Mouse (Mus musculus) kidney, adult 2 months (tissue): ENCODE results near the gene Pcgf2. TPM values are rescaled to one million over a fixed set of nuclear protein-coding genes. Genes with fewer than 3 reads are reported as not detected.

ENCODE experiments used
- DNase-seq: peaks from one replicate; pipeline ENCODE4 v3.0.0; 2021
- H3K27ac ChIP-seq: fragments of 200-500 bp; 2 replicates; pipeline ENCODE4 v1.5.1; 2012; ENCODE audit warnings: low read depth, low read length, control low read depth, inconsistent platforms; ENCODE audit not compliant: insufficient read depth
- H3K27me3 ChIP-seq: fragments of 200-500 bp; replicated peaks from 2 replicates; pipeline ENCODE4 v1.6.1; 2012; ENCODE audit warnings: mild to moderate bottlenecking, moderate library complexity, low read length, inconsistent platforms; ENCODE audit not compliant: control insufficient read depth, insufficient read depth
- H3K36me3 ChIP-seq: fragments of 200-500 bp; 2 replicates; pipeline ENCODE4 v1.6.1; 2012; ENCODE audit warnings: mild to moderate bottlenecking, moderate library complexity, low read length, inconsistent platforms; ENCODE audit not compliant: control insufficient read depth, insufficient read depth
- H3K4me1 ChIP-seq: fragments of 200-500 bp; 2 replicates; pipeline ENCODE4 v1.6.1; 2011; ENCODE audit warnings: low read length; ENCODE audit not compliant: control insufficient read depth, insufficient read depth
- H3K4me3 ChIP-seq: fragments of 200-500 bp; 2 replicates; pipeline ENCODE4 v1.5.1; 2011; ENCODE audit warnings: mild to moderate bottlenecking, low read depth, low read length, control low read depth; ENCODE audit not compliant: insufficient read depth
- CTCF ChIP-seq: fragments of 200-500 bp; conservative IDR thresholded peaks from 2 replicates; pipeline ENCODE4 v1.5.1; 2011; ENCODE audit warnings: low read depth, mild to moderate bottlenecking, control low read depth, low read length, moderate library complexity, mixed read lengths; ENCODE audit not compliant: insufficient read depth, insufficient read length
- POLR2A ChIP-seq: fragments of 200-500 bp; IDR thresholded peaks from one replicate; pipeline ENCODE4 v1.6.1; 2011; ENCODE audit warnings: low read depth, low read length, control low read depth
- WGBS: fragments of 180-500 bp; shearing (Covaris S2); methylation state at CpG from one replicate; pipeline ENCODE4 v1.1.7; 2018; 5-methylcytosine and 5-hydroxymethylcytosine counted together
- polyA plus RNA-seq: library from polyadenylated mRNA; depleted of rRNA; stranded (reverse); fragments of >200 nt; gene quantifications from 2 replicates; pipeline ENCODE4 v1.2.3, GENCODE M21; 2012

Pcgf2 gene
- polyA plus RNA-seq, 1 experiment, result 53.9 TPM

GRCm38 (mm10) chr11:97666221-97666620, 34.1 kb downstream of the Pcgf2 start:
- Histone ChIP-seq H3K4me1 (peaks cover 6% of the 10 kb centered on the region; the same call in 1 of the 2 replicates), H3K4me3 (no peak overlapping the region), H3K27ac (no peak overlapping the region), H3K27me3 (no peaks in the 10 kb centered on the region), H3K36me3 (no peaks in the 10 kb centered on the region)
- no peak for DNase-seq
- TF ChIP-seq POLR2A (no peak), CTCF (0 out of 2 replicates have a peak, but pooled peaks have one; percentile 9)
- 91% methylated on average over 7 of the region's 7 CpGs for WGBS

GRCm38 (mm10) chr11:97665431-97665830, 34.9 kb downstream of the Pcgf2 start:
- Histone ChIP-seq H3K4me1 (peaks cover 13% of the 10 kb centered on the region; the same call in 1 of the 2 replicates), H3K4me3 (no peak overlapping the region), H3K36me3 (no peaks in the 10 kb centered on the region), H3K27ac (no peak overlapping the region), H3K27me3 (no peaks in the 10 kb centered on the region)
- no peak for DNase-seq
- TF ChIP-seq POLR2A, result no peak
- TF ChIP-seq CTCF, result no peak
- 82% methylated on average over 13 of the region's 13 CpGs for WGBS

- Histone ChIP-seq H3K27me3 (no peaks in the 10 kb centered on the region), H3K27ac (no peak overlapping the region), H3K4me1 (peaks cover 13% of the 10 kb centered on the region; the same call in 1 of the 2 replicates), H3K36me3 (no peaks in the 10 kb centered on the region), H3K4me3 (peak overlapping the region; percentile 7)
- WGBS, result 22% methylated on average over 6 of the region's 6 CpGs
- DNase-seq, result no peak
- TF ChIP-seq POLR2A (no peak), CTCF (no peak; the same call in 1 of the 2 replicates)
Measured at GRCm38 (mm10) chr11:97664771-97665240, 35.5 kb downstream of the Pcgf2 start.

GRCm38 (mm10) chr11:97664339-97664665, 36.0 kb downstream of the Pcgf2 start:
- TF ChIP-seq POLR2A (no peak), CTCF (no peak)
- no peaks in the 10 kb centered on the region for H3K27me3 ChIP-seq
- peak overlapping the region; percentile 83 for H3K4me3 ChIP-seq
- DNase-seq, result no peak
- H3K27ac ChIP-seq, result peak overlapping the region; percentile 37
- peaks cover 10% of the 10 kb centered on the region; the same call in 1 of the 2 replicates for H3K4me1 ChIP-seq
- WGBS, result 0% methylated on average over 8 of the region's 8 CpGs
- H3K36me3 ChIP-seq, result no peaks in the 10 kb centered on the region

- TF ChIP-seq POLR2A, result no peak
- TF ChIP-seq CTCF, result no peak
- Histone ChIP-seq H3K27ac (peak overlapping the region; percentile 65), H3K4me1 (peaks cover 15% of the 10 kb centered on the region), H3K27me3 (no peaks in the 10 kb centered on the region), H3K4me3 (peak overlapping the region; percentile 83), H3K36me3 (no peaks in the 10 kb centered on the region)
- DNase-seq, result peak; percentile 74
- under 1% methylated on average over 49 of the region's 57 CpGs for WGBS
Measured at GRCm38 (mm10) chr11:97663528-97664338, 36.6 kb downstream of the Pcgf2 start.

- no peaks in the 10 kb centered on the region for H3K27me3 ChIP-seq
- peaks cover 17% of the 10 kb centered on the region for H3K4me1 ChIP-seq
- peak; percentile 88 for DNase-seq
- peak within 1 kb of the TSS; percentile 83 for H3K4me3 ChIP-seq
- 1% methylated on average over 21 of the region's 76 CpGs for WGBS
- TF ChIP-seq CTCF (no peak), POLR2A (no peak)
- H3K36me3 ChIP-seq, result no peaks in the 10 kb centered on the region
- H3K27ac ChIP-seq, result peak within 1 kb of the TSS; percentile 93
Measured at GRCm38 (mm10) chr11:97662893-97663527, 37.3 kb downstream of the Pcgf2 start, which contains the start of gene Mllt6. Gene Mllt6, plus strand, starts transcription at chr11:97663414.

- peak overlapping the region; percentile 93 for H3K27ac ChIP-seq
- WGBS, result 2% methylated on average over 21 of the region's 21 CpGs
- peaks cover 17% of the 10 kb centered on the region for H3K4me1 ChIP-seq
- H3K4me3 ChIP-seq, result peak overlapping the region; percentile 83
- H3K36me3 ChIP-seq, result no peaks in the 10 kb centered on the region
- H3K27me3 ChIP-seq, result no peaks in the 10 kb centered on the region
- TF ChIP-seq CTCF (no peak), POLR2A (no peak)
- peak; percentile 81 for DNase-seq
Measured at GRCm38 (mm10) chr11:97662207-97662892, 37.9 kb downstream of the Pcgf2 start.
